Mouse (Mus musculus) embryonic facial prominence, embryonic 11.5 days (tissue): ENCODE results near the gene BC052040. TPM values are rescaled to one million over a fixed set of nuclear protein-coding genes. Genes with fewer than 3 reads are reported as not detected.
A peak's percentile ranks its signal among the peaks of the same experiment; 100 is the strongest.

Source experiments
- ATAC-seq: fragments of 200-750 bp; cut with Nextera tagmentation; replicated peaks from 2 replicates; pipeline ENCODE4 v1.8.0; 2017; ENCODE audit warnings: low read depth; ENCODE audit not compliant: insufficient number of reproducible peaks, low FRiP score, low TSS enrichment
- DNase-seq: peaks from one replicate; pipeline ENCODE4 v3.0.0-alpha.2; 2015; ENCODE audit warnings: low spot score
- H3K27ac ChIP-seq: fragments of 300-500 bp; sonication (generic); replicated peaks from 2 replicates; pipeline ENCODE4 v1.5.1; 2014; ENCODE audit warnings: mild to moderate bottlenecking, low read depth, low read length, control low read depth
- H3K27me3 ChIP-seq: fragments of 300-500 bp; sonication (generic); 2 replicates; pipeline ENCODE4 v1.6.1; 2014; ENCODE audit warnings: mild to moderate bottlenecking, low read length, moderate library complexity, mixed read lengths; ENCODE audit not compliant: control insufficient read depth, insufficient read depth
- H3K36me3 ChIP-seq: fragments of 300-500 bp; sonication (generic); replicated peaks from 2 replicates; pipeline ENCODE4 v1.6.1; 2014; ENCODE audit warnings: low read depth, mild to moderate bottlenecking, low read length, moderate library complexity, mixed read lengths; ENCODE audit not compliant: control insufficient read depth, insufficient read depth
- H3K4me1 ChIP-seq: fragments of 300-500 bp; sonication (generic); 2 replicates; pipeline ENCODE4 v1.6.1; 2014; ENCODE audit warnings: low read length, mixed read lengths; ENCODE audit not compliant: control insufficient read depth, insufficient read depth
- H3K4me2 ChIP-seq: fragments of 300-500 bp; sonication (generic); 2 replicates; pipeline ENCODE4 v1.6.1; 2014; ENCODE audit warnings: low read depth, mild to moderate bottlenecking, control low read depth, low read length, moderate library complexity
- H3K4me3 ChIP-seq: fragments of 300-500 bp; sonication (generic); 2 replicates; pipeline ENCODE4 v1.5.1; 2014; ENCODE audit warnings: low read depth, low read length, control low read depth
- H3K9ac ChIP-seq: fragments of 300-500 bp; sonication (generic); replicated peaks from 2 replicates; pipeline ENCODE4 v1.6.1; 2014; ENCODE audit warnings: mild to moderate bottlenecking, control low read depth, low read length
- H3K9me3 ChIP-seq: fragments of 300-500 bp; sonication (generic); replicated peaks from 2 replicates; pipeline ENCODE4 v1.6.1; 2016; ENCODE audit warnings: mild to moderate bottlenecking, low read length, inconsistent platforms, mixed read lengths; ENCODE audit not compliant: control insufficient read depth
- WGBS: fragments of 180-500 bp; shearing (Covaris S2); extraction: QIAGEN DNeasy Blood & Tissue Kit; methylation state at CpG from one replicate; pipeline ENCODE4 v1.1.7; 2014; 5-methylcytosine and 5-hydroxymethylcytosine counted together
- polyA plus RNA-seq: library from polyadenylated mRNA; unstranded; fragments of >200 nt; fragmentation: Nextera tagmentation; extraction: Ambion mirVana; gene quantifications from 2 replicates; pipeline ENCODE4 v1.2.1, GENCODE M21; 2014

Gene BC052040
- polyA plus RNA-seq, 1 experiment from 2014 or later = 21.1 TPM

DNA sequence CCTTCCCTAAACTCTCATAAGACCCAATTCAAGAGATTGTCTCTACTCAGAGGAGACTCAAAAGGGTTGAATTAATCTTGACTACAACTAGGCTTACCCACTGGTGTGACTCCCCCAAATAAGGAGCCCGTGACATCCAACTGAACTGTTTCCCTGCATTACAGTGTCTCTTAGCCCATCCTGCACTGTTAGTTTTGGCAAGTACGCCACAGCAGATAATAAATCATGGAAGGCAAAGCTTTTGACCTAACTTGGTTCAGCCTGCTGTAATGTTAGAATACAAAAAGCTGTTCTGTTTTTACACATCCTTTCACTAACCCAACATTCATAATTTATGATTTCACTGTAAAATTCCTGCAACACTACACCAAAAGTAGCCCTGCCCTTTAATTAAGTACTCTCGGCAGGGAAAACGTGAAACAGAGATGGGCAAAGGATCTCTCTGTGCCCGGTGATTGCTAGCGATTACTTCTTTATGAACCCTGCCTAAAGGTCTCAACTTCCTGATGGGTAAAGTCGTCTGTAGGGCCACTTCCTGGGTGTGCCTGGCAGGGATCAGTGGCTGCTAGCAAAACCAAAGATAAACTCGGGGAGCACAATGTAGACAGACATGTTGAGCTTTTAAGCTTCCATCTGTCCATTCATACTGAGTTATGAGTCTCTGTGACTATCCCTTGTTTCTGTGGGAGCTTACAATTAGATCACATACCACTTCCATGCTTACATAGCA is 194.1 kb downstream of the BC052040 start:
- H3K27ac ChIP-seq = no peak overlapping the region
- DNase-seq = no peak
- 58% methylated on average over 8 of the region's 8 CpGs for WGBS
- no peak for ATAC-seq
- no peak overlapping the region for H3K4me3 ChIP-seq
- H3K4me1 ChIP-seq = no peaks in the 10 kb centered on the region
- no peaks in the 10 kb centered on the region for H3K36me3 ChIP-seq
- no peaks in the 10 kb centered on the region for H3K27me3 ChIP-seq
- H3K9ac ChIP-seq = no peak overlapping the region
- no peak overlapping the region for H3K4me2 ChIP-seq
- H3K9me3 ChIP-seq = no peaks in the 10 kb centered on the region

- no peaks in the 10 kb centered on the region for H3K27me3 ChIP-seq
- 0 out of 2 replicates have a peak overlapping the region, but pooled peaks have one; percentile 41 for H3K27ac ChIP-seq
- ATAC-seq (no peak), DNase-seq (peak; percentile 24)
- no peak overlapping the region for H3K4me2 ChIP-seq
- WGBS = 62% methylated on average over 17 of the region's 17 CpGs
- no peaks in the 10 kb centered on the region for H3K9me3 ChIP-seq
- H3K4me1 ChIP-seq = no peaks in the 10 kb centered on the region
- no peak overlapping the region for H3K4me3 ChIP-seq
- no peaks in the 10 kb centered on the region for H3K36me3 ChIP-seq
- H3K9ac ChIP-seq = no peak overlapping the region
Observed at GRCm38 (mm10) chr2:115776924-115777860, 195.7 kb downstream of the BC052040 start.

DNA sequence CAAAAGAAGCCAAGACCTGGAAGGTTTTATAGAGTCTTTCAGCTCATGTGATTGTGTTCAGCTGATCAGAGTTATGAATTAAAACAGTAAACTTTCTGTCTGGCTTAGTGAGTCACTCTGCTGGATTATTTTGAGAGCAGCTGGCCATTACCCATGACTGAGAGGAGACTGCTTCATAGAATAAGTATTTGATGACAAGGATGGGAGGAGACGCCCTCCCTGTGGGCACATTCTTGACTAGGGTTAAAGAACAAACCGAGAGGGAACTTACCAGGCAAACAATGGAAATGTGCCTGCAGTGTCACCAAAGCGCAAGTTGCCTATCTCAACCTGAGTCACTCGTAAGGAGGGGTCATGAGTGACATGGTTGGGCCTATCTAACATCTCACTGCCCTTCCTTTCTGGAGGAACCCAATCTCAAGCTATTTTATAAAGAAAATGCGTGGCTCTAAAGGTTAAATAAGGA is 199.1 kb downstream of the BC052040 start:
- no peaks in the 10 kb centered on the region for H3K4me1 ChIP-seq
- no peaks in the 10 kb centered on the region for H3K36me3 ChIP-seq
- WGBS = 82% methylated on average over 5 of the region's 5 CpGs
- H3K4me2 ChIP-seq = no peak overlapping the region
- H3K9me3 ChIP-seq = no peaks in the 10 kb centered on the region
- ATAC-seq = no peak
- no peak overlapping the region for H3K27ac ChIP-seq
- H3K9ac ChIP-seq = no peak overlapping the region
- no peaks in the 10 kb centered on the region for H3K27me3 ChIP-seq
- no peak for DNase-seq
- no peak overlapping the region for H3K4me3 ChIP-seq

DNA sequence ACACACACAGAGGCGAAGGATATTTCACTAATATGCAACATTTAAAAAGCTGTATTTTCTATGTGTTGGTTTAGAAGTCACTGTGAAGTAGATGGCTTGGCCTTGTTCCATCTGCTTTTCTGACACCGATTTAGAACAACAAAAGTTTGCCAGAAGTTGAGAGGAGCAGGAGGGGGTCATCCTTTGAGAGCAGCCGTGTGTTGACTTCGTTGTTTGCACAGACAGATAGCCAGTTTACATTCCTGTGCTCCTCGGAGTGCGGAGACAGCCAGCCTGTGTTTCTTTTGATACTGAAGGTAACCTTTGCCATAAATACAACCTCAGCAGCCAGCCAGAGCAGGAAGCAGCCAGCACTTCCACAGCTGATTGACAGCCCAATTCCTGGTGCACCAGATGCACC is 204.2 kb downstream of the BC052040 start:
- no peaks in the 10 kb centered on the region for H3K36me3 ChIP-seq
- H3K4me3 ChIP-seq = no peak overlapping the region
- H3K4me2 ChIP-seq = no peak overlapping the region
- no peak for DNase-seq
- no peaks in the 10 kb centered on the region for H3K4me1 ChIP-seq
- ATAC-seq = no peak
- no peak overlapping the region for H3K27ac ChIP-seq
- no peaks in the 10 kb centered on the region for H3K27me3 ChIP-seq
- H3K9me3 ChIP-seq = no peaks in the 10 kb centered on the region
- no peak overlapping the region for H3K9ac ChIP-seq
- WGBS = 29% methylated on average over 6 of the region's 6 CpGs

- H3K9ac ChIP-seq = no peak overlapping the region
- no peak overlapping the region for H3K4me2 ChIP-seq
- H3K9me3 ChIP-seq = no peaks in the 10 kb centered on the region
- no peaks in the 10 kb centered on the region for H3K4me1 ChIP-seq
- no peak overlapping the region for H3K27ac ChIP-seq
- DNase-seq (no peak), ATAC-seq (no peak)
- no peak overlapping the region for H3K4me3 ChIP-seq
- H3K36me3 ChIP-seq = no peaks in the 10 kb centered on the region
- WGBS = 78% methylated on average over 6 of the region's 6 CpGs
- H3K27me3 ChIP-seq = no peaks in the 10 kb centered on the region
Observed at GRCm38 (mm10) chr2:115798839-115799238, 217.3 kb downstream of the BC052040 start.

- Histone ChIP-seq H3K36me3 (no peaks in the 10 kb centered on the region), H3K27ac (no peak overlapping the region), H3K4me3 (no peak overlapping the region), H3K4me1 (no peaks in the 10 kb centered on the region), H3K9ac (no peak overlapping the region), H3K9me3 (no peaks in the 10 kb centered on the region), H3K27me3 (no peaks in the 10 kb centered on the region), H3K4me2 (no peak overlapping the region)
- ATAC-seq (no peak), DNase-seq (no peak)
- WGBS = 55% methylated on average over 4 of the region's 4 CpGs
Observed at GRCm38 (mm10) chr2:115808376-115808775, 226.9 kb downstream of the BC052040 start.

GRCm38 (mm10) chr2:115813316-115813715 is 231.8 kb downstream of the BC052040 start:
- DNase-seq = peak; percentile 33
- no peak overlapping the region for H3K4me2 ChIP-seq
- ATAC-seq = no peak
- WGBS = 39% methylated on average over 11 of the region's 11 CpGs
- no peaks in the 10 kb centered on the region for H3K27me3 ChIP-seq
- H3K9me3 ChIP-seq = no peaks in the 10 kb centered on the region
- no peak overlapping the region for H3K27ac ChIP-seq
- H3K4me1 ChIP-seq = no peaks in the 10 kb centered on the region
- no peaks in the 10 kb centered on the region for H3K36me3 ChIP-seq
- H3K9ac ChIP-seq = no peak overlapping the region
- H3K4me3 ChIP-seq = no peak overlapping the region

GRCm38 (mm10) chr2:115813721-115814120 is 232.2 kb downstream of the BC052040 start:
- Histone ChIP-seq H3K27ac (no peak overlapping the region), H3K4me3 (no peak overlapping the region), H3K9ac (no peak overlapping the region), H3K4me1 (no peaks in the 10 kb centered on the region), H3K27me3 (no peaks in the 10 kb centered on the region), H3K4me2 (no peak overlapping the region), H3K36me3 (no peaks in the 10 kb centered on the region), H3K9me3 (no peaks in the 10 kb centered on the region)
- WGBS = 65% methylated on average over 6 of the region's 6 CpGs
- no peak for ATAC-seq
- no peak for DNase-seq
